Comparison of ENCODE assay signal across 26 mouse cellular contexts in the genomic region with DNA sequence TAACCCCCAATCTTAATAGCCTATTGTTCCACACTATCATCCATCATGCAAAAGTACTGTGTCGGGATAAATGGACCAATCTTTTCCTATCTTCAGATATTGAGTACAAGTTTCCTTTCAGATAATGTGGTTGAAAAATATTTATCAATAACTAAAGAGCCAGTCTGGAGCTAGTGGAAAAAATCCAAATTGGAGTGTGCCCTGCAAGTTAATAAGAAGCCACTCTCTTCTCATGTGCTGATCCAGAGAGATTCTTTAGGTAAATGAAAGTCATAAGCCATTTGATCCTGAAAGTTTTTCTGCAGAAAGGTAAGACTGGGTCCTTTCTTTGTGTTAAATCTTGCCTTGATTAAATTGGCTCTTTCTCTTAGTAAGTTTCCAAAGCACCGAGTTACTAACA.
"Had no signal": no experiment of that assay in that cellular context is flagged by ENCODE, and none has a peak within 500 bp of the region (broad histone marks: within the 10 kb centered on the region; RNA-seq: fewer than 3 reads in every experiment).

No protein-coding gene starts in this region.

- H3K9ac ChIP-seq: heart, embryonic 12.5 days; hindbrain, embryonic 12.5 days; hindbrain, embryonic 14.5 days; intestine, embryonic 15.5 days; limb, embryonic 12.5 days; liver, embryonic 13.5 days; liver, embryonic 15.5 days; liver, postnatal 0 days had no signal

- H3K4me3 ChIP-seq: gastrocnemius, adult 2 months; heart, embryonic 10.5 days; heart, embryonic 12.5 days; hindbrain, embryonic 10.5 days; hindbrain, embryonic 12.5 days; intestine, embryonic 15.5 days; layer of hippocampus, adult 2 months; left cerebral cortex, adult 2 months; limb, embryonic 10.5 days; limb, embryonic 12.5 days; liver, embryonic 13.5 days; liver, embryonic 15.5 days had no signal

- H3K27me3 ChIP-seq: heart, embryonic 12.5 days; hindbrain, embryonic 12.5 days; intestine, embryonic 15.5 days; liver, embryonic 13.5 days; liver, embryonic 15.5 days had no signal

- H3K9me3 ChIP-seq: heart, embryonic 10.5 days; heart, embryonic 12.5 days; hindbrain, embryonic 10.5 days; hindbrain, embryonic 12.5 days; intestine, embryonic 15.5 days; limb, embryonic 10.5 days; limb, embryonic 12.5 days; liver, embryonic 13.5 days; liver, embryonic 15.5 days had no signal

- H3K4me2 ChIP-seq: heart, embryonic 12.5 days; hindbrain, embryonic 12.5 days; hindbrain, embryonic 14.5 days; intestine, embryonic 15.5 days; limb, embryonic 12.5 days; liver, embryonic 11.5 days; liver, embryonic 13.5 days; liver, embryonic 15.5 days had no signal

- H3K36me3 ChIP-seq: heart, embryonic 10.5 days; heart, embryonic 12.5 days; hindbrain, embryonic 10.5 days; hindbrain, embryonic 12.5 days; intestine, embryonic 15.5 days; limb, embryonic 10.5 days; limb, embryonic 12.5 days; liver, embryonic 13.5 days; liver, embryonic 15.5 days had no signal

- DNase-seq: gastrocnemius, adult 2 months; gastrocnemius, postnatal 10 days; gastrocnemius, postnatal 25 days; heart, adult 18-20 months; heart, postnatal 10 days; heart, postnatal 4 days; kidney, postnatal 4 days; liver; liver, embryonic 13.5 days; liver, postnatal 0 days had no signal

- H3K4me1 ChIP-seq: heart, embryonic 10.5 days; hindbrain, embryonic 12.5 days; intestine, embryonic 15.5 days; liver, embryonic 13.5 days; liver, embryonic 15.5 days had no signal

- ATAC-seq: hindbrain, embryonic 16.5 days; inflammation-experienced regulatory T-cells, adult 6 months; intestine, embryonic 15.5 days; intestine, postnatal 0 days; liver, postnatal 0 days had no signal

- H3K27ac ChIP-seq: gastrocnemius, adult 2 months; heart, embryonic 10.5 days; hindbrain, embryonic 10.5 days; hindbrain, embryonic 12.5 days; hindbrain, embryonic 14.5 days; intestine, embryonic 15.5 days; kidney, postnatal 0 days; layer of hippocampus, adult 2 months; left cerebral cortex, adult 2 months; limb, embryonic 10.5 days; limb, embryonic 12.5 days; liver, embryonic 13.5 days; liver, embryonic 15.5 days had no signal
